Comparison of ENCODE assay signal across 21 mouse cellular contexts in genomic region chr14:75902013-75902412, GRCm38 (mm10). TPM values are rescaled to one million over a fixed set of nuclear protein-coding genes. Genes with fewer than 3 reads are reported as not detected.
A peak's percentile ranks its signal among the peaks of the same experiment; 100 is the strongest.
DNase-seq lines count a peak whose midpoint lies in the region; ATAC-seq and TF ChIP-seq lines count a peak whose summit lies in the region.
"Had no signal": no experiment of that assay in that cellular context is flagged by ENCODE, and none has a peak within 500 bp of the region (broad histone marks: within the 10 kb centered on the region; RNA-seq: fewer than 3 reads in every experiment).

No protein-coding gene starts in this region.

- TF ChIP-seq CTCF in forebrain, postnatal 0 days (IDR thresholded peaks at IDR 0.05; ENCODE audit: low read depth): no peak
- peak; percentile 27; the same call in 1 of the 2 replicates for TF ChIP-seq CTCF in kidney, postnatal 0 days (IDR thresholded peaks at IDR 0.05; ENCODE audit: low read depth)
- TF ChIP-seq CTCF in kidney, adult 2 months (conservative IDR thresholded peaks at IDR 0.05; ENCODE audit: insufficient read depth, insufficient read length, low read depth, low read length): no peak

- H3K4me3 ChIP-seq in forebrain, embryonic 11.5 days (ENCODE audit: low read depth, low read length): no peak overlapping the region
- H3K4me3 ChIP-seq in forebrain, postnatal 0 days (ENCODE audit: low read depth, low read length): no peak overlapping the region
- H3K4me3 ChIP-seq in kidney, postnatal 0 days (replicated peaks; ENCODE audit: low read depth, low read length): no peak overlapping the region
- no peak overlapping the region for H3K4me3 ChIP-seq in kidney, adult 2 months (ENCODE audit: insufficient read depth, low read depth, low read length)
- H3K4me3 ChIP-seq in hindbrain, embryonic 15.5 days: no peak overlapping the region
- no peak overlapping the region for H3K4me3 ChIP-seq in midbrain, embryonic 16.5 days (ENCODE audit: low read depth, low read length)
- H3K4me3 ChIP-seq: embryonic facial prominence, embryonic 15.5 days; intestine, embryonic 15.5 days; limb, embryonic 15.5 days; neural tube, embryonic 15.5 days had no signal

- H3K36me3 ChIP-seq in forebrain, embryonic 11.5 days (ENCODE audit: control insufficient read depth, insufficient read depth, low read length): peaks cover 5% of the 10 kb centered on the region; the same call in 1 of the 2 replicates
- peaks cover 8% of the 10 kb centered on the region for H3K36me3 ChIP-seq in forebrain, postnatal 0 days (ENCODE audit: insufficient read depth)
- 0 out of 2 replicates have a peak, but pooled peaks cover 11% of the 10 kb centered on the region for H3K36me3 ChIP-seq in kidney, postnatal 0 days (ENCODE audit: insufficient read depth, low read length)
- H3K36me3 ChIP-seq in kidney, adult 2 months (ENCODE audit: control insufficient read depth, insufficient read depth, low read length): peaks cover 7% of the 10 kb centered on the region
- peaks cover 6% of the 10 kb centered on the region; the same call in 1 of the 2 replicates for H3K36me3 ChIP-seq in hindbrain, embryonic 15.5 days
- H3K36me3 ChIP-seq in midbrain, embryonic 16.5 days (ENCODE audit: control insufficient read depth, insufficient read depth, low read length): peaks cover 3% of the 10 kb centered on the region; the same call in 1 of the 2 replicates
- H3K36me3 ChIP-seq: intestine, embryonic 15.5 days had no signal

- no peak overlapping the region for H3K9ac ChIP-seq in forebrain, embryonic 11.5 days (ENCODE audit: low read length)
- H3K9ac ChIP-seq in forebrain, postnatal 0 days: no peak overlapping the region
- no peak overlapping the region for H3K9ac ChIP-seq in kidney, postnatal 0 days (ENCODE audit: low read depth, low read length)
- no peak overlapping the region for H3K9ac ChIP-seq in hindbrain, embryonic 15.5 days
- no peak overlapping the region for H3K9ac ChIP-seq in midbrain, embryonic 16.5 days (ENCODE audit: low read depth, low read length)
- H3K9ac ChIP-seq: embryonic facial prominence, embryonic 15.5 days; intestine, embryonic 15.5 days; limb, embryonic 15.5 days; liver, postnatal 0 days; neural tube, embryonic 15.5 days had no signal

- no peak for DNase-seq in forebrain, embryonic 11.5 days (ENCODE audit: low spot score)
- no peak for DNase-seq in forebrain, postnatal 0 days
- DNase-seq in kidney, postnatal 0 days (ENCODE audit: low spot score): no peak
- DNase-seq in kidney, adult 2 months: no peak
- DNase-seq in layer of hippocampus, adult 11-12 months (ENCODE audit: low spot score): no peak
- no peak for DNase-seq in adrenal gland, postnatal 10 days
- DNase-seq: cerebellum, adult 11-12 months; cerebellum, postnatal 36 days; gastrocnemius, postnatal 14 days; heart, postnatal 10 days; kidney, postnatal 36 days; liver, postnatal 0 days; retina, postnatal 1 day; thymus, postnatal 14 days had no signal

- peaks cover 5% of the 10 kb centered on the region; the same call in 1 of the 2 replicates for H3K4me1 ChIP-seq in forebrain, embryonic 11.5 days (replicated peaks; ENCODE audit: control insufficient read depth, insufficient read depth, low read length)
- peaks cover 8% of the 10 kb centered on the region for H3K4me1 ChIP-seq in forebrain, postnatal 0 days (ENCODE audit: insufficient read depth)
- no peaks in the 10 kb centered on the region for H3K4me1 ChIP-seq in kidney, postnatal 0 days (replicated peaks; ENCODE audit: insufficient read depth, low read length)
- H3K4me1 ChIP-seq in kidney, adult 2 months (ENCODE audit: control insufficient read depth, insufficient read depth, low read length): 0 out of 2 replicates have a peak, but pooled peaks cover 5% of the 10 kb centered on the region
- H3K4me1 ChIP-seq in hindbrain, embryonic 15.5 days (replicated peaks): peaks cover 7% of the 10 kb centered on the region; the same call in 1 of the 2 replicates
- H3K4me1 ChIP-seq in midbrain, embryonic 16.5 days (ENCODE audit: control insufficient read depth, insufficient read depth, low read length): peaks cover 7% of the 10 kb centered on the region
- H3K4me1 ChIP-seq: intestine, embryonic 15.5 days had no signal

- WGBS in forebrain, embryonic 11.5 days: 87% methylated on average over 2 of the region's 2 CpGs
- 86% methylated on average over 2 of the region's 2 CpGs for WGBS in forebrain, postnatal 0 days
- WGBS in kidney, postnatal 0 days: 65% methylated on average over 2 of the region's 2 CpGs
- 74% methylated on average over 2 of the region's 2 CpGs for WGBS in kidney, adult 2 months
- WGBS in hindbrain, embryonic 15.5 days: 83% methylated on average over 2 of the region's 2 CpGs
- 88% methylated on average over 2 of the region's 2 CpGs for WGBS in midbrain, embryonic 16.5 days

- 0 out of 2 replicates have a peak overlapping the region, but pooled peaks have one; percentile 4 for H3K27ac ChIP-seq in forebrain, embryonic 11.5 days (ENCODE audit: low read depth, low read length)
- H3K27ac ChIP-seq in forebrain, postnatal 0 days (ENCODE audit: low read depth, low read length): no peak overlapping the region
- H3K27ac ChIP-seq in kidney, postnatal 0 days: no peak overlapping the region
- H3K27ac ChIP-seq in kidney, adult 2 months (ENCODE audit: insufficient read depth, low read depth, low read length): no peak overlapping the region
- H3K27ac ChIP-seq in hindbrain, embryonic 15.5 days (replicated peaks): 0 out of 2 replicates have a peak overlapping the region, but pooled peaks have one; percentile 14
- H3K27ac ChIP-seq in midbrain, embryonic 16.5 days (ENCODE audit: low read length): 0 out of 2 replicates have a peak overlapping the region, but pooled peaks have one; percentile 18
- H3K27ac ChIP-seq: embryonic facial prominence, embryonic 15.5 days; intestine, embryonic 15.5 days; limb, embryonic 15.5 days; neural tube, embryonic 15.5 days had no signal

- no peak overlapping the region for H3K4me2 ChIP-seq in forebrain, embryonic 11.5 days (ENCODE audit: low read depth, low read length, severe bottlenecking)
- H3K4me2 ChIP-seq in forebrain, postnatal 0 days (ENCODE audit: low read depth): no peak overlapping the region
- H3K4me2 ChIP-seq in kidney, postnatal 0 days (ENCODE audit: low read length): no peak overlapping the region
- no peak overlapping the region for H3K4me2 ChIP-seq in hindbrain, embryonic 15.5 days
- H3K4me2 ChIP-seq in midbrain, embryonic 16.5 days (ENCODE audit: low read length): no peak overlapping the region
- H3K4me2 ChIP-seq: embryonic facial prominence, embryonic 15.5 days; intestine, embryonic 15.5 days; limb, embryonic 15.5 days; neural tube, embryonic 15.5 days had no signal

- H3K9me3 ChIP-seq in forebrain, embryonic 11.5 days (ENCODE audit: control insufficient read depth, low read length): no peaks in the 10 kb centered on the region
- H3K9me3 ChIP-seq in forebrain, postnatal 0 days (ENCODE audit: low read length): no peaks in the 10 kb centered on the region
- H3K9me3 ChIP-seq in kidney, postnatal 0 days (replicated peaks; ENCODE audit: low read length): no peaks in the 10 kb centered on the region
- no peaks in the 10 kb centered on the region for H3K9me3 ChIP-seq in hindbrain, embryonic 15.5 days
- H3K9me3 ChIP-seq in midbrain, embryonic 16.5 days (replicated peaks; ENCODE audit: control insufficient read depth, low read length, poor library complexity, severe bottlenecking): no peaks in the 10 kb centered on the region
- H3K9me3 ChIP-seq: embryonic facial prominence, embryonic 15.5 days; intestine, embryonic 15.5 days; limb, embryonic 15.5 days; neural tube, embryonic 15.5 days had no signal

- no peak for ATAC-seq in forebrain, embryonic 11.5 days (replicated peaks; ENCODE audit: low FRiP score)
- no peak for ATAC-seq in forebrain, postnatal 0 days
- no peak for ATAC-seq in kidney, postnatal 0 days (replicated peaks; ENCODE audit: low FRiP score, low read depth)
- no peak for ATAC-seq in hindbrain, embryonic 15.5 days (ENCODE audit: low FRiP score, low read depth)
- no peak for ATAC-seq in midbrain, embryonic 16.5 days
- ATAC-seq: intestine, embryonic 15.5 days; liver, postnatal 0 days had no signal

- no peaks in the 10 kb centered on the region for H3K27me3 ChIP-seq in forebrain, embryonic 11.5 days (ENCODE audit: control insufficient read depth, insufficient read depth, low read length)
- H3K27me3 ChIP-seq in forebrain, postnatal 0 days (ENCODE audit: insufficient read depth, low read length): no peaks in the 10 kb centered on the region
- H3K27me3 ChIP-seq in kidney, postnatal 0 days (ENCODE audit: insufficient read depth, low read length): no peaks in the 10 kb centered on the region
- no peaks in the 10 kb centered on the region for H3K27me3 ChIP-seq in kidney, adult 2 months (replicated peaks; ENCODE audit: control insufficient read depth, insufficient read depth, low read length)
- H3K27me3 ChIP-seq in hindbrain, embryonic 15.5 days: no peaks in the 10 kb centered on the region
- H3K27me3 ChIP-seq in midbrain, embryonic 16.5 days (ENCODE audit: control insufficient read depth, insufficient read depth, low read depth, low read length): no peaks in the 10 kb centered on the region
- H3K27me3 ChIP-seq: embryonic facial prominence, embryonic 15.5 days; intestine, embryonic 15.5 days; limb, embryonic 15.5 days; neural tube, embryonic 15.5 days had no signal

- no peak for TF ChIP-seq POLR2A in kidney, adult 2 months (IDR thresholded peaks at IDR 0.05; ENCODE audit: low read depth, low read length)

RNA-seq across cellular contexts. Expression of gene Kctd4, which starts 52.8 kb away (rescaled TPM):
- polyA plus RNA-seq in forebrain, embryonic 11.5 days (2014; fragmentation: Nextera tagmentation; extraction: Ambion mirVana): 0.79 and 1.2 TPM in 2 replicates
- 18.6 and 25.6 TPM in 2 replicates for total RNA-seq in forebrain, postnatal 0 days (2014; rRNA removed)
- 13.1 and 14.2 TPM in 2 replicates for polyA plus RNA-seq in forebrain, postnatal 0 days (2015; fragmentation: Nextera tagmentation; extraction: Ambion mirVana)
- 0.20 and 0.24 TPM in 2 replicates for polyA plus RNA-seq in kidney, postnatal 0 days (2015; fragmentation: Nextera tagmentation; extraction: Ambion mirVana)
- not detected in 2 replicates for polyA plus RNA-seq in kidney, adult 2 months (2012; rRNA removed)
- polyA plus RNA-seq in hindbrain, embryonic 15.5 days (2015; fragmentation: Nextera tagmentation; extraction: Ambion mirVana): 5.8 and 6.4 TPM in 2 replicates
- 9.3 and 9.7 TPM in 2 replicates for polyA plus RNA-seq in midbrain, embryonic 16.5 days (2015; fragmentation: Nextera tagmentation; extraction: Ambion mirVana)
- not detected for total RNA-seq in adrenal gland, postnatal 10 days (2021)
- total RNA-seq: gastrocnemius, postnatal 14 days; heart, postnatal 10 days had no signal
- polyA plus RNA-seq: small intestine, adult 2 months had no signal

RNA-seq across cellular contexts. Expression of gene Tpt1, which starts 57.1 kb away (rescaled TPM):
- polyA plus RNA-seq in forebrain, embryonic 11.5 days (2014; fragmentation: Nextera tagmentation; extraction: Ambion mirVana): 889 and 1,020 TPM in 2 replicates
- 738 and 1,020 TPM in 2 replicates for total RNA-seq in forebrain, postnatal 0 days (2014; rRNA removed)
- 708 and 819 TPM in 2 replicates for polyA plus RNA-seq in forebrain, postnatal 0 days (2015; fragmentation: Nextera tagmentation; extraction: Ambion mirVana)
- polyA plus RNA-seq in kidney, postnatal 0 days (2015; fragmentation: Nextera tagmentation; extraction: Ambion mirVana): 1,400 and 1,543 TPM in 2 replicates
- polyA plus RNA-seq in kidney, adult 2 months (2012; rRNA removed): 1,266 and 1,401 TPM in 2 replicates
- polyA plus RNA-seq in hindbrain, embryonic 15.5 days (2015; fragmentation: Nextera tagmentation; extraction: Ambion mirVana): 665 and 758 TPM in 2 replicates
- 606 and 643 TPM in 2 replicates for polyA plus RNA-seq in midbrain, embryonic 16.5 days (2015; fragmentation: Nextera tagmentation; extraction: Ambion mirVana)
- 1,000 to 10,000 TPM; 3,217 to 3,266 TPM for total RNA-seq in adrenal gland, postnatal 10 days (2021)

Comparison
In these comparisons a context has a peak if more than half of its experiments do, and no peak if none do; other contexts are left out.
1. H3K27ac ChIP-seq: peak in forebrain, embryonic 11.5 days (single experiment), hindbrain, embryonic 15.5 days (single experiment) and midbrain, embryonic 16.5 days (single experiment); none in forebrain, postnatal 0 days (single experiment), kidney, postnatal 0 days (single experiment) and kidney, adult 2 months (single experiment).